Mouse (Mus musculus) embryonic fibroblast, embryonic 13.5 days (primary cell): ENCODE measurements at regions not wholly inside any gene's neighbourhood (a gene's known extent, or its start where the extent isn't known, plus 50 kb on each side); places are given as distances from the start of the nearest gene placed in this dataset.

Source experiments
- CTCF ChIP-seq: IDR thresholded peaks from 2 replicates; pipeline ENCODE4 v1.5.1; 2011; ENCODE audit warnings: mild to moderate bottlenecking, control low read depth, low read length, moderate library complexity, borderline replicate concordance; ENCODE audit not compliant: insufficient read depth
- POLR2A ChIP-seq: IDR thresholded peaks from 2 replicates; pipeline ENCODE4 v1.6.1; 2011; ENCODE audit warnings: low read depth, mild to moderate bottlenecking, control low read depth, low read length, moderate library complexity

DNA sequence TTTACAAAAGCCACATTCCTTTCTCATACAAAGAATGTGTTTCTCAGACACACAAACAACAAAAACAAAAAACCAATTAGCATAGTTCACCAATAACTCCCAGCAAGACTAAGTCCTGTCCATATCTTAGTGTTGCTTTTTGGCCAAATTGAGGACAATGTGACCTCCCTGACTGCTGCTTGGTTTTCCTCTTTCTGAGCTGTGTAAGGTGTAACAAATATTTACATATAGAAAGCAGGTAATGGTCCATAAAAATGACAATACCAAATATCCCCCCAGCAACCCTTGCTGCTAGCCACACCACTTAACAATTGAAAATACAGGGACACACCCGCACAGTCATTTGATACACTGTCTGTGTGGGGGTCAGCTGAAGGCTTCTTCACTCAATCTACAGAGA, 534.7 kb upstream of the Slc8a1 start:
- TF ChIP-seq CTCF (no peak), POLR2A (no peak)
